Mouse (Mus musculus) right cerebral cortex, postnatal 10 days (tissue): ENCODE measurements at regions not wholly inside any gene's neighbourhood (a gene's known extent, or its start where the extent isn't known, plus 50 kb on each side); places are given as distances from the start of the nearest gene placed in this dataset.
A peak's percentile ranks its signal among the peaks of the same experiment; 100 is the strongest.

ENCODE experiments used
- DNase-seq, 2 experiments: peaks; one replicate each; pipeline ENCODE4 v3.0.0; 2021; ENCODE audit warnings: low spot score in 2 of 2

GRCm38 (mm10) chr8:126808496-126808895, 137.1 kb downstream of the Tomm20 start:
- no peak for DNase-seq

GRCm38 (mm10) chr8:126807171-126807768, 138.4 kb downstream of the Tomm20 start:
- DNase-seq: no peak

- DNase-seq: no peak
Observed at GRCm38 (mm10) chr8:126806591-126806990, 139.1 kb downstream of the Tomm20 start.

GRCm38 (mm10) chr8:126806181-126806560, 139.5 kb downstream of the Tomm20 start:
- DNase-seq: no peak

GRCm38 (mm10) chr8:126805365-126806180, 140.1 kb downstream of the Tomm20 start:
- DNase-seq: peak; percentile 62 to 65

- no peak for DNase-seq
Observed at GRCm38 (mm10) chr8:126804115-126804514, 141.5 kb downstream of the Tomm20 start.

- DNase-seq: no peak
Observed at GRCm38 (mm10) chr8:126802641-126803040, 143.0 kb downstream of the Tomm20 start.

- DNase-seq: no peak
Observed at GRCm38 (mm10) chr8:126800976-126801375, 144.7 kb downstream of the Tomm20 start.

GRCm38 (mm10) chr8:126797571-126798334, 147.9 kb downstream of the Tomm20 start:
- DNase-seq: no peak

- DNase-seq: no peak
Observed at GRCm38 (mm10) chr8:126793657-126794056, 152.0 kb downstream of the Tomm20 start.

- DNase-seq: no peak
Observed at GRCm38 (mm10) chr8:126791069-126791468, 154.6 kb downstream of the Tomm20 start.

GRCm38 (mm10) chr8:126790214-126790613, 155.4 kb downstream of the Tomm20 start:
- no peak for DNase-seq

GRCm38 (mm10) chr8:126789076-126789475, 156.6 kb downstream of the Tomm20 start:
- no peak for DNase-seq

- DNase-seq: no peak
Observed at GRCm38 (mm10) chr8:126788669-126789068, 157.0 kb downstream of the Tomm20 start.

- no peak for DNase-seq
Observed at GRCm38 (mm10) chr8:126787398-126787797, 158.2 kb downstream of the Tomm20 start.

GRCm38 (mm10) chr8:126785211-126785610, 160.4 kb downstream of the Tomm20 start:
- DNase-seq: no peak

GRCm38 (mm10) chr8:126784604-126785003, 161.0 kb downstream of the Tomm20 start:
- no peak for DNase-seq

- no peak for DNase-seq
Observed at GRCm38 (mm10) chr8:126783703-126784440, 161.8 kb downstream of the Tomm20 start.

- no peak for DNase-seq
Observed at GRCm38 (mm10) chr8:126778673-126779072, 167.0 kb downstream of the Tomm20 start.

- DNase-seq: no peak
Observed at GRCm38 (mm10) chr8:126778131-126778530, 167.5 kb downstream of the Tomm20 start.

GRCm38 (mm10) chr8:126776605-126777469, 168.8 kb downstream of the Tomm20 start:
- DNase-seq: no peak
